Mouse (Mus musculus) CH12.LX (cell line): Measurements from ENCODE around the gene Spire2. TPM values are rescaled to one million over a fixed set of nuclear protein-coding genes. Genes with fewer than 3 reads are reported as not detected.

Experiments used
- DNase-seq: peaks from one replicate; pipeline ENCODE4 v3.0.0-alpha.2; 2013; ENCODE audit errors: extremely low read depth
- H3K27ac ChIP-seq: 2 replicates; pipeline ENCODE4 v1.5.1; 2012; ENCODE audit warnings: low read depth, mild to moderate bottlenecking, control low read depth, moderate library complexity; ENCODE audit not compliant: insufficient read depth
- H3K27me3 ChIP-seq: replicated peaks from 2 replicates; pipeline ENCODE3; 2012; ENCODE audit warnings: inconsistent platforms
- H3K36me3 ChIP-seq, 2 experiments: replicated peaks in 1 of 2; 2 replicates each; pipeline versions ENCODE3 to v1.6.1; 2012; ENCODE audit warnings: inconsistent platforms in 1 of 2, low read length in 1 of 2, mild to moderate bottlenecking in 1 of 2, mixed read lengths in 1 of 2, moderate library complexity in 1 of 2; ENCODE audit not compliant: control insufficient read depth in 1 of 2, insufficient read depth in 1 of 2
- H3K4me1 ChIP-seq, 2 experiments: 2 replicates each; pipeline ENCODE4 v1.6.1; 2012; ENCODE audit warnings: inconsistent platforms in 1 of 2, moderate library complexity in 1 of 2; ENCODE audit not compliant: insufficient read depth in 2 of 2, control insufficient read depth in 1 of 2
- H3K4me2 ChIP-seq: 2 replicates; pipeline ENCODE4 v1.6.1; 2012; ENCODE audit warnings: low read depth, mild to moderate bottlenecking, control low read depth; ENCODE audit not compliant: poor library complexity, insufficient read depth, severe bottlenecking
- H3K4me3 ChIP-seq, 3 experiments: fragments of 150-350 bp in 1 of 3; sonication (generic) in 1 of 3; replicated peaks in 1 of 3; 2 replicates each; pipeline versions ENCODE3 to v1.5.1; 2011 to 2012; ENCODE audit warnings: low read depth in 2 of 3, low read length in 2 of 3, mild to moderate bottlenecking in 2 of 3, moderate library complexity in 2 of 3, control low read depth in 1 of 3, improper control_type of control experiment in 1 of 3, inconsistent platforms in 1 of 3, mixed read lengths in 1 of 3; ENCODE audit not compliant: poor library complexity in 1 of 3
- H3K79me2 ChIP-seq: replicated peaks from 2 replicates; pipeline ENCODE4 v1.6.1; 2012; ENCODE audit warnings: mild to moderate bottlenecking, moderate library complexity; ENCODE audit not compliant: control insufficient read depth, poor library complexity, insufficient read depth, severe bottlenecking; ENCODE audit errors: extremely low read depth
- H3K9ac ChIP-seq: 2 replicates; pipeline ENCODE4 v1.6.1; 2012; ENCODE audit warnings: low read depth, mild to moderate bottlenecking, control low read depth, moderate library complexity; ENCODE audit not compliant: insufficient read depth
- H3K9me3 ChIP-seq: replicated peaks from 2 replicates; pipeline ENCODE3; 2012; ENCODE audit warnings: low read length, inconsistent platforms, mixed read lengths
- CHD1 ChIP-seq: IDR thresholded peaks from 2 replicates; pipeline ENCODE4 v1.6.1; 2012; ENCODE audit warnings: low read depth, low read length, improper control_type of control experiment, inconsistent platforms
- CTCF ChIP-seq, 2 experiments: IDR thresholded peaks in 1 of 2; conservative IDR thresholded peaks in 1 of 2; 2 replicates each; pipeline ENCODE4 v1.5.1; 2011 to 2012; ENCODE audit warnings: low read depth in 2 of 2, low read length in 2 of 2, improper control_type of control experiment in 1 of 2, inconsistent platforms in 1 of 2, mild to moderate bottlenecking in 1 of 2, moderate library complexity in 1 of 2
- ELF1 ChIP-seq: IDR thresholded peaks from 2 replicates; pipeline ENCODE4 v1.6.1; 2014; ENCODE audit warnings: low read depth, mild to moderate bottlenecking, inconsistent platforms, low read length, improper control_type of control experiment
- EP300 ChIP-seq: IDR thresholded peaks from 2 replicates; pipeline ENCODE4 v1.6.1; 2011; ENCODE audit warnings: low read length, improper control_type of control experiment
- ETS1 ChIP-seq: conservative IDR thresholded peaks from 2 replicates; pipeline ENCODE4 v1.6.1; 2012; ENCODE audit warnings: low read depth, mild to moderate bottlenecking, inconsistent platforms, low read length, improper control_type of control experiment, moderate library complexity
- GABPA ChIP-seq: IDR thresholded peaks from 2 replicates; pipeline ENCODE4 v1.6.1; 2012; ENCODE audit warnings: low read depth, low read length, improper control_type of control experiment, inconsistent platforms; ENCODE audit not compliant: insufficient replicate concordance
- IRF4 ChIP-seq: IDR thresholded peaks from 2 replicates; pipeline ENCODE4 v1.6.1; 2014; ENCODE audit warnings: low read depth, mild to moderate bottlenecking, inconsistent platforms, low read length, improper control_type of control experiment
- MAX ChIP-seq: IDR thresholded peaks from 2 replicates; pipeline ENCODE4 v1.6.1; 2011; ENCODE audit warnings: low read length, improper control_type of control experiment
- MAZ ChIP-seq: IDR thresholded peaks from 2 replicates; pipeline ENCODE4 v1.6.1; 2012; ENCODE audit warnings: low read depth, mild to moderate bottlenecking, inconsistent platforms, low read length, improper control_type of control experiment, moderate library complexity
- MXI1 ChIP-seq: IDR thresholded peaks from 2 replicates; pipeline ENCODE4 v1.6.1; 2011; ENCODE audit warnings: mild to moderate bottlenecking, low read depth, low read length, improper control_type of control experiment
- MYC ChIP-seq: IDR thresholded peaks from 2 replicates; pipeline ENCODE4 v1.6.1; 2011; ENCODE audit warnings: low read depth, mild to moderate bottlenecking, improper control_type of control experiment, low read length
- PAX5 ChIP-seq: IDR thresholded peaks from 2 replicates; pipeline ENCODE4 v1.6.1; 2012; ENCODE audit warnings: low read length, inconsistent platforms, mixed read lengths
- POLR2A ChIP-seq: IDR thresholded peaks from 2 replicates; pipeline ENCODE4 v1.6.1; 2011; ENCODE audit warnings: low read depth, mild to moderate bottlenecking, improper control_type of control experiment, low read length
- RAD21 ChIP-seq: IDR thresholded peaks from 2 replicates; pipeline ENCODE4 v1.6.1; 2011; ENCODE audit warnings: low read depth, mild to moderate bottlenecking, low read length, improper control_type of control experiment, moderate library complexity
- SMC3 ChIP-seq: IDR thresholded peaks from 2 replicates; pipeline ENCODE4 v1.6.1; 2011; ENCODE audit warnings: low read depth, low read length, improper control_type of control experiment
- TCF12 ChIP-seq: IDR thresholded peaks from 2 replicates; pipeline ENCODE4 v1.6.1; 2014; ENCODE audit warnings: low read depth, mild to moderate bottlenecking, inconsistent platforms, low read length, improper control_type of control experiment
- UBTF ChIP-seq: IDR thresholded peaks from 2 replicates; pipeline ENCODE4 v1.6.1; 2012; ENCODE audit warnings: low read depth, mild to moderate bottlenecking, inconsistent platforms, low read length, improper control_type of control experiment, moderate library complexity
- USF1 ChIP-seq: IDR thresholded peaks from 2 replicates; pipeline ENCODE4 v1.6.1; 2014; ENCODE audit warnings: low read depth, mild to moderate bottlenecking, inconsistent platforms, low read length, improper control_type of control experiment
- ZC3H11A ChIP-seq: IDR thresholded peaks from 2 replicates; pipeline ENCODE4 v1.6.1; 2012; ENCODE audit warnings: low read depth, mild to moderate bottlenecking, inconsistent platforms, low read length, improper control_type of control experiment
- dilution Hi-C: fragments of 300-500 bp; cut with MboI; formaldehyde crosslinking; loops from 2 replicates; pipeline ENCODE4 v1.14.3; 2020; ENCODE audit warnings: low sequenced_read_pairs; ENCODE audit not compliant: extremely low pct_unique_long_range_greater_than_20kb, extremely low pct_ligation_motif_present
- in situ Hi-C: fragments of 300-500 bp; cut with MboI; formaldehyde crosslinking; loops from 3 replicates; pipeline ENCODE4 v1.14.3; 2019; ENCODE audit warnings: low sequenced_read_pairs, low pct_ligation_motif_present, low pct_unique_long_range_greater_than_20kb, mixed read lengths
- polyA plus RNA-seq: library from polyadenylated mRNA; unstranded; fragments of >175 nt; gene quantifications from 2 replicates; pipeline ENCODE4 v1.2.1, GENCODE M21; 2012; ENCODE audit warnings: low read depth; ENCODE audit not compliant: insufficient read length
- total RNA-seq, 2 experiments: library from RNA; depleted of rRNA; stranded (reverse); fragments of 300-350 nt in 1 of 2; fragments of >200 nt in 1 of 2; gene quantifications; 2 replicates each; pipeline ENCODE4 v1.2.3; 2012 to 2014

Spire2 gene
- total and polyA plus RNA-seq, 3 experiments, result 1.1 to 2.9 (median 2.6) TPM

DNA sequence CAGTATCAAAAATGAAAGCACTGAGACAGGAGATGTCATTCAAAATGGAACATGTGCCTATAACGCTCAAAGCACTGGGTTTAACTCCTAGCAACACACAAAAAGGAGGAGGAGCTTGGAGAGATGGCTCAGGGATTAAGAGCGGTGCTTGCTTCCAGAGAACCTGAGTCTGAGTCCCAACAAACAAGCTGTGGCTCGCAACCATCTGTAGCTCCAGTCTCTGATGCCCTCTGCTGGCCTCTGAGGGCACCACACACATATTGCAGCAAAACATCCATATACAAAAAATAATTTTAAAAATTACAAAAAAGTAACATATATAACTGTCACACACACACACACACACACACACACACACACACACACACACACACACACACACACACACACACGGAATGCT lies 42.3 kb upstream of the Spire2 start:
- Histone ChIP-seq H3K36me3 (peaks cover 40 to 87% of the 10 kb centered on the region in 2 experiments), H3K27ac (no peak overlapping the region), H3K9ac (no peak overlapping the region), H3K4me3 (no peak overlapping the region), H3K4me1 (peaks cover 9 to 17% of the 10 kb centered on the region in 2 experiments; a peak in 3 of 4 replicates), H3K27me3 (no peaks in the 10 kb centered on the region), H3K79me2 (no peaks in the 10 kb centered on the region), H3K4me2 (no peak overlapping the region), H3K9me3 (no peaks in the 10 kb centered on the region)
- in situ Hi-C loops, result no loop called here
- peak; percentile 37 for DNase-seq
- dilution Hi-C loops, result no loop called here
- TF ChIP-seq IRF4 (no peak), CTCF (conservative IDR thresholded peaks at IDR 0.05 in 1 of 2, IDR thresholded peaks at IDR 0.05 in 1 of 2; ENCODE audit: low read depth in 2 of 2, low read length in 2 of 2) (peak; percentile 30 to 77; a peak in 3 of 4 replicates), SMC3 (peak; percentile 54), EP300 (no peak), ZC3H11A (no peak), ELF1 (no peak), RAD21 (peak; percentile 75), POLR2A (no peak)

GRCm38 (mm10) chr8:123290679-123291078 lies 41.8 kb upstream of the Spire2 start:
- no peaks in the 10 kb centered on the region for H3K27me3 ChIP-seq
- H3K36me3 ChIP-seq, result peaks cover 41 to 90% of the 10 kb centered on the region in 2 experiments
- no peak overlapping the region for H3K4me3 ChIP-seq
- no peak overlapping the region for H3K4me2 ChIP-seq
- H3K4me1 ChIP-seq, result peaks cover 9 to 17% of the 10 kb centered on the region in 2 experiments; a peak in 3 of 4 replicates
- no peak overlapping the region for H3K9ac ChIP-seq
- H3K9me3 ChIP-seq, result no peaks in the 10 kb centered on the region
- no peaks in the 10 kb centered on the region for H3K79me2 ChIP-seq
- no peak for TF ChIP-seq ETS1
- TF ChIP-seq TCF12, result no peak
- no peak for TF ChIP-seq MXI1
- no peak for TF ChIP-seq MYC
- no peak for TF ChIP-seq MAZ
- no peak for TF ChIP-seq GABPA
- dilution Hi-C loops (no loop called here), in situ Hi-C loops (no loop called here)
- DNase-seq, result no peak
- no peak overlapping the region for H3K27ac ChIP-seq

GRCm38 (mm10) chr8:123291716-123292115 lies 40.8 kb upstream of the Spire2 start:
- Histone ChIP-seq H3K36me3 (peaks cover 48 to 90% of the 10 kb centered on the region in 2 experiments), H3K27ac (no peak overlapping the region), H3K9me3 (no peaks in the 10 kb centered on the region), H3K27me3 (no peaks in the 10 kb centered on the region), H3K4me3 (no peak overlapping the region), H3K79me2 (no peaks in the 10 kb centered on the region), H3K4me2 (no peak overlapping the region), H3K9ac (no peak overlapping the region), H3K4me1 (peaks cover 9 to 17% of the 10 kb centered on the region in 2 experiments; a peak in 3 of 4 replicates)
- DNase-seq, result no peak
- dilution Hi-C loops (no loop called here), in situ Hi-C loops (no loop called here)
- TF ChIP-seq USF1 (no peak), PAX5 (no peak), UBTF (no peak), CTCF (conservative IDR thresholded peaks at IDR 0.05 in 1 of 2, IDR thresholded peaks at IDR 0.05 in 1 of 2; ENCODE audit: low read depth in 2 of 2, low read length in 2 of 2) (no peak), ETS1 (no peak), ZC3H11A (no peak), MAX (no peak), CHD1 (no peak), MAZ (no peak)
